Mouse (Mus musculus) layer of hippocampus, adult 2 months (tissue): ENCODE results near the gene Sult6b2. TPM values are rescaled to one million over a fixed set of nuclear protein-coding genes. Genes with fewer than 3 reads are reported as not detected.

ENCODE experiments used
- DNase-seq, 2 experiments: peaks; one replicate each; pipeline ENCODE4 v3.0.0; 2022; ENCODE audit warnings: low spot score in 2 of 2
- H3K27ac ChIP-seq: fragments of 200-600 bp; 2 replicates; pipeline ENCODE4 v1.8.1; 2022
- H3K4me3 ChIP-seq: fragments of 200-600 bp; 2 replicates; pipeline ENCODE4 v1.8.1; 2022; ENCODE audit warnings: mild to moderate bottlenecking
- CTCF ChIP-seq: fragments of 200-600 bp; conservative IDR thresholded peaks from 2 replicates; pipeline ENCODE4 v1.8.1; 2022; ENCODE audit warnings: antibody characterized with exemption, mild to moderate bottlenecking, moderate library complexity
- total RNA-seq, 2 experiments: library from RNA; stranded (reverse); gene quantifications; 2 replicates each; pipeline ENCODE4 v1.2.3; 2021

Sult6b2 gene
- total RNA-seq, 2 experiments from 2014 or later = 0.15 to 0.39 TPM

DNA sequence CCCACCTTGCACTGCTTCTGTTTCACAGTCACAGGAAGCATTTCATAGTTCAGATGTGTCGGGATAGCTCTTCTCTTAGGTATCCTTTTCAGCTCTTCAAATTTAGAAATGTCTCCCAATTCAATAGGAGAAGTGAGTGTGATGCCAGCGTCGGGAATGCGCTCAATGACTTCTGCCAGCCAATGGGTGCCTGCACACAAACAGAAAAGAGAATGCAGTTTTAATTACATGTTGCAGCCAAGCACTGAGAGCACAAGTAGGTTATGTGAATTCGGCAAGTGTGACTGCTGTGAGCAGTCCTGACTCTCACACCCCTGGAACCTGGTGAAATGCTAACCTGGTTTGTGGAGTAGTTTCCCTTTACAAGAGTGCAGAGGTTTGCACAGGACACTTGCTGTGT, 2.6 kb downstream of the Sult6b2 start:
- no peak overlapping the region for H3K27ac ChIP-seq
- TF ChIP-seq CTCF = no peak
- DNase-seq = no peak
- H3K4me3 ChIP-seq = no peak overlapping the region

DNA sequence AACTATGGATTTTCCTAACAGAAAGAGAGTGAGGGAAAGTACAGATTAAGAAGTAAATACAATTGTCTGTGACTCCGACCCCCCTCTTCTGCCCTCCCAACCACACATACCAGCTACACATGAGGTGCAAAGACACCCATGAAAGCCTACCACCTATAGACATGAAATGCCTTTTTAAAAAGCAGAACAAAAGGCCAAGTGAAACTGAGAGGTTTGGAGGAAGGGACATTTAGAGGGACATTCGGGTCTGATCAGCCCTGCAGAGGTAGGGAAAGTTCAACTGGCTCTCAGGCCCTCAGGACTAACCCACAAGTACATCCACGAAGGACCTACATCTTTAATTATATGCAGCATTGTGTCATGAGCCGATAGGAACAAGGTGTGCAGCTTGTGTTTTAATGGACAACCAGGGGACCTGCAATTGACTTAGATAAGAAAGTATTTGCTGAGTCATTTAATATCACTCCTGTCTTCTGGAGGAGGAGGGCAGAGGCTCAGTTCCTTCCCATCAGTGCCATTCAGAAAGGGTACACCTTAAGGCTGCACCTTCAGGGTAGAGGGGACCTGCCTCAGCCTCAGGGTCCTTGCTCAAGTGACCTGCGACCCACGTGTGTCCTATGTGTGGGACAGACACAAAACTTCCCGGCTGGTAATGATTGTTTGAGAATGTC, 4.5 kb downstream of the Sult6b2 start:
- Histone ChIP-seq H3K4me3 (no peak overlapping the region), H3K27ac (no peak overlapping the region)
- no peak for DNase-seq
- no peak for TF ChIP-seq CTCF

DNA sequence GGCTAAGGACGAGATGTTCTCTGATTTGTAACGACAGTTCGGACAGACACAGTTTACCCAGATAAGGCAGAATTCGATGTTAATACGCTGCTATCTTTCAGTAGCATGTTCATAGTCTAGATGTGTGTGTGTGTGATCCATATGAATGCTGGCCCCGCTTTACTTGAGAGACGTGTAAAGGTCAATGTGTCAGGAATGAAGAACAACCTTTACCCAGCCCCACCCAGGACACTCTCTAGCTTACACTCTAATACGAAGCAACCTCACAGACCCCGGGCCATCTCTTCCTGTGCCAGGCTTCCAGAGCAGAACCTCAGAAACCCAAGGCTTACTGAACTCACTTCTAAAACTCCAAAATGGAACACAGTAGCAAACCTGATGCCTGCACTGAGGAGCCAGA, 5.5 kb downstream of the Sult6b2 start:
- Histone ChIP-seq H3K27ac (no peak overlapping the region), H3K4me3 (no peak overlapping the region)
- TF ChIP-seq CTCF = no peak
- no peak for DNase-seq

DNA sequence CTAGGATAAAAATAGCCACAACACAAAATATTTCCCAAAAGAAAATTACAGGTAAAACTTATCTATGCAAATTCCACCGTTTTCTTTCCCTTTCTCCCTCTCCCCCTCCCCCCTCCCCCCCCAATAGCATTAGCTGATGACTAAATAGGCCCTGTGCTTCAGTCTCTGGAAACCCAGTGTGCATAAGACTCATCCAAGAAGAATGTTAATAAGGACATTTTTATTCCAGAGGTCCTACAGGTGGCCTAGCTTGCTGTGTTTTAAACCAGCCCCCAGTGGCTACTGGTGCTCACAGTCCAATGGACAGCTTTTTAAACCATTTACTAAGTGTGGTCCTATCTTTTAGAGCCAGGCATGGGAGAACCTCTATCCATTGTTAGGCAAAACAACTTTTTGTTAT, 6.3 kb downstream of the Sult6b2 start:
- no peak for TF ChIP-seq CTCF
- DNase-seq = no peak
- no peak overlapping the region for H3K4me3 ChIP-seq
- no peak overlapping the region for H3K27ac ChIP-seq

DNA sequence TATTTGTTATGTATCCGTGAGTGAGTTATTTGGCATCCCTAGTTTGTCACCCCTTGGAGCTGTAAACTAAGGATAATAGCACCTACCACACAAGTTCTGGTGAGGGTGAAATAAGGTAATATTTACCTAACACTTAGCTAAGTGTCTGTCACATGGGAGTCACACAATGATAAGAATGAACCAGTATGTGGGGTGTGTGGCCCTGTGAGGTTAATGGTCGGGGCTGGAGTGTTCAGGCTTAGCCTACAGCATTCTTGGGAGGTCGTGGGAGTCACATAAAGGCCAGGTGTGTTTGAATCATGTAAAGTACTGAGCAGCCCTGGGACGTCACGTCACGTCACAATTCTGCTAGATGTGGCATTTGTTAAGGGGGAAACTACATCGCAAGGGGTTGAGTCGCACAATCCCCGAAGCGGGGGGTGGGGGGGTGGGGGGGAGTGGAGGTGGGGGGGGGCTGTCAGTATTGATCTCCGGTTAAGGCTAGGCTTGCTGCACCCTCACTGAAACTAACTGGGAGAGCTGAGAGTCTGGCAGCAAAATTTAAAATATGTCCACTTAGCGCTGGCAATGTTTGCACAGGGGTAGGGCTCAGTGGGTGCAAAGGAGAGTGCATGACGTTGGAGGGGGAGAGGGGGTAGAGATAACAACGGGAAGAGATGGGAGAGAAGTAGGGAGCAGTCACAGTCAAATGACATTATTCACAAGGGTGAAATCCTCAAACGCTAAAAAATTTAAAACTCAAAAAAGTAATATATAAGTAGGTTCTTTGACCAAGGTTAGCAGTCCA, 8.5 kb downstream of the Sult6b2 start:
- TF ChIP-seq CTCF = no peak
- no peak overlapping the region for H3K27ac ChIP-seq
- no peak for DNase-seq
- H3K4me3 ChIP-seq = no peak overlapping the region

DNA sequence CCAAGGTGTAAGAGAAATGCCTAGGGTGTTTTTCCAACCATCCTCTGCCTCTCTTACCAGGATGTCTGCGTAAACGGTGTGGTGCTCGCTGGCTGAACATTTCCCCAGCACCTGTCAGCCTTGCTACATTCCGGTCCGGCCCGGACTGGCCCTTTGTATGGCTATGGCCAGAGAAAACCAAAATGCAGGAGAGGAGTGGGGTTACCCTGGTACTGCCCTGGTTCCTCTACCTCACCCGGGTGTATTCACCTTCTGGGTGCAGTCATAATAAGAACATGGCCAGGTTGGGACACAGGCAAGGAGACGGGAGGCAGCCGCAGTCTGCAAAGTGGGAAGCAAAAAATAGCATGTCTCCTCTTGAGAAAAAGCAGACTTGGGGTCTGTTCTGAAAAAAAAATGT, 9.2 kb downstream of the Sult6b2 start:
- no peak for DNase-seq
- TF ChIP-seq CTCF = no peak
- Histone ChIP-seq H3K4me3 (no peak overlapping the region), H3K27ac (no peak overlapping the region)

DNA sequence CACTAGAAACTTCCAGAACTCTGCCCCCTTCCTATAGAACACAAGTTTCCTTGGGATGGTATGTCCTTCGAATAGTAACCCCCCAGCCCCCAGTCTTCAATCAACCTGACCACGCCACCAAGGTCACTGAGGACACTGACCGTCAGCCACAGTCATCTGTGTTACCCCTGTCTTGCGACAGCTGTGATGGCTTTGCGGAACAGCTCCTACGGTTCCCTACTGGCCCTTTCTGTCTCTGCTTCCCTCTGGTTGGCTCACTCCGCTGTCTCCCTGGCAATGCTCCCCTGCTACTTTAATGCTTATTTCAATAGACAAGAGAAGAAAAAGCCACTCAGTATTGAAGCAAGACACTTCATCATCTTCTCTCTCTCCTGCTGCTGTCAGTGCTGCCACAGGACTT, 10.8 kb downstream of the Sult6b2 start:
- H3K4me3 ChIP-seq = no peak overlapping the region
- no peak for DNase-seq
- no peak for TF ChIP-seq CTCF
- H3K27ac ChIP-seq = no peak overlapping the region

DNA sequence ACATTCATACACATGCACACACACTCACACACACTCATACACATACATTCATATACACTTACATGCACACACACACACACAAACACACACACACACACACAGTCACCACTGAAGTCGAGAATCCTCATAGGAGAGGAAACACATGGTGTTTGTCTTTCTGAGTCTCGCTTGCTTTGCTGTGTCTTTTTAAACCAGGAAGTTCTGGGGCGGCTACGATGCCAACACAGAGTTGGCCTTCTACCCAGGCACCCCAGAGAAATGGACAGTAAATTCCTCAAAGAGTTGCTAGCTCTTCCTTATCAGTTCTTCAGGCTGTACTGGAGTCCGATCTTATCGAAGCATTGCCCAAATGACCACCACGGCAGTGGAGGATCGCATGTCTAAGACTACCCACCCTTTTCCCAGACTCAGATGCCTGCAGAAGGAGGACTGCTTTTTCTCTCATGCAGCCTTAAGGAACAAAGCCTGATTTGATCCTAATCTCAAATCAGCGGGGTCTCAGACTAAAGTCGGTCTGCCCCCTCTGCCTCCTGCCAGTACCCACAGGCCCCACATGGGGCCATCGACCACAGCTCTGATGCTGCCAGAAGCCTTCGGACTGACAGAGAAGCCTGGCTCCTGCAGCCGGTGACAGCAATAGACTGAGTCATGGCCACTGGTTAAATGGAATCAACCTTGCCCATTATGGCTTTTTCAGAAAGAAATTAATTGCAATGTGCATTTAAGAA, 11.9 kb downstream of the Sult6b2 start:
- Histone ChIP-seq H3K27ac (no peak overlapping the region), H3K4me3 (no peak overlapping the region)
- no peak for DNase-seq
- TF ChIP-seq CTCF = no peak

DNA sequence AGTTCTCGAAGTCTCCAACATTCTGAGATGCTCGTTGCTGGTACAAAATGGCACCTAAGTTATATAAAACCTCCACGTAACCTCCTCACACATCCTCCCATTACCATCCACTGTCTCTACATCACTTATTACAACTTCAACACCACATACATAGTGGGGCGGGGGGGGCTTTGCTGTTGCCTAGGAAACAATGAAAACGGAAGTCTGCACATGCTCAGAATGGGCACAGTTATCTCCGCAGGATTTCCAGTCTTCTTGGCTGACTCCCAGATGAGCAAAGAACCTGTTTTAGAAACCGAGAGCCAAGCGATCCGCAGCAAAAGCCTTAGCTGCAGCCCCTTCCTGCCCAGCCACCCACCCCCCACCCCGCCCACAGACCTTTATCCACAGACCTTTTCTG, 14.6 kb downstream of the Sult6b2 start:
- TF ChIP-seq CTCF = no peak
- DNase-seq = no peak

DNA sequence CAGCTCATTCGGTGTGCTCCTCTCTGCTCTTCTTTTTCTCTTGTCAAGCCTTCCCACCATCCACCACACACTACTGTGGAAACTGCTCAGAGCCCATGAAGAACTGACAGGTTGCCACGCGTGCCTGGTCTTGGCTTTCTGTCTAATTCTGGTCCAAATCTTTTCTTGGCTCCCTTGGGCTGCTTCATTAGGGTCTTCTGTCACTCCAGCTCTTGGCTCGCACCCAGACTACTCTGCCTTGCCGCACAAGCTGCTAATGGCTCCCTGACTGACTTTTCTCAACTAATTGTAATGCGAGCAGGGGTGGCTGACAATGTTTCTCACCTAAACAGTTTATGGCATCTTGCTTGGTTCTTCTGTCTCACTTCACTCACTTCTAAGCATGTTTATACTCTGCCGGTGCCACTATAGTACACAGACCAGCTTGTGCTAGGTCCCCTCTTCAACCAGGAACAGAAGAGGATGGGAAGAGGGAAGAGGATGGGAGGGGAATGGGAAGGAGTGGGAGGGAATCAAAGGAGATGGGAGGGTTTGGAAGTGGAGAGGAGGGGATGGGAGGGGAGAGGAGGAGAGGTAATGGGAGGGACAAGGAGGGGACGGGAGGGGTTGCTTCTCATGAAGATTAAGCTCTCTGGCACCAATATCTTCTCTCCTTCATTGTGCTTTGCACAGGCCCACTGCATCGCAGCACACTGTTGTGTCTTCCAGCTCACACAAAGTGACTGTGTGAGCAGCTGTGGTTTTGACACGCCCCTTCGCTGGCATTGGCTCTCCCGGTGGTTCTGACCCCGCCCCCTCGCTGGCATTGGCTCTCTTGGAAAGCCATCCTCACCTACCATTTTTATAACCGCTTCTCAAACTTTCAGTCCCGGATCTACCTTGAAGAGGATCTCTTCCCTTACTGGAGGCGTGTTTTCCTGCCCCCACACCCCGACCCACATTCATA, 16.0 kb downstream of the Sult6b2 start:
- no peak for DNase-seq
- no peak overlapping the region for H3K27ac ChIP-seq
- TF ChIP-seq CTCF = no peak
- H3K4me3 ChIP-seq = no peak overlapping the region

More for the DNA sequence above, 14.6 kb downstream of the Sult6b2 start:
- Histone ChIP-seq H3K4me3 (no peak overlapping the region), H3K27ac (no peak overlapping the region)

DNA sequence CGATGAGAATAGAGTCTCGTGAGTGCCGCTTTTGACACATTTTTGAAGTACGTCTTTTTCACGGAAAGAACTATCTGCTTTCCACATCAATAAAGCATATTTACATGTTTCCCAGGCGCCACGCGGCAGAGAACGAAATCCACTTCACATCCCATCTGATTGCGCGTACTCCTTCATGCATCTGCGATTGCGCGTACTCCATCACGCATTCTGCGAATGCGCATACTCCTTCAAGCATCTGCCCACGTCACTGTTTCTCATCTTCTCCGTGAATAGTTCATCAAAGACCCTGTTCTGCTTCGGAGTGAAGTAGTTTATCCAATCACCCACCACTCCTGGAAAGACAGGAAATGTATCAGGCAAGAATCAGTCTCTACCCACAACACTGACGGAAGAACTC, 18.2 kb downstream of the Sult6b2 start:
- Histone ChIP-seq H3K27ac (no peak overlapping the region), H3K4me3 (no peak overlapping the region)
- no peak for DNase-seq
- TF ChIP-seq CTCF = no peak

DNA sequence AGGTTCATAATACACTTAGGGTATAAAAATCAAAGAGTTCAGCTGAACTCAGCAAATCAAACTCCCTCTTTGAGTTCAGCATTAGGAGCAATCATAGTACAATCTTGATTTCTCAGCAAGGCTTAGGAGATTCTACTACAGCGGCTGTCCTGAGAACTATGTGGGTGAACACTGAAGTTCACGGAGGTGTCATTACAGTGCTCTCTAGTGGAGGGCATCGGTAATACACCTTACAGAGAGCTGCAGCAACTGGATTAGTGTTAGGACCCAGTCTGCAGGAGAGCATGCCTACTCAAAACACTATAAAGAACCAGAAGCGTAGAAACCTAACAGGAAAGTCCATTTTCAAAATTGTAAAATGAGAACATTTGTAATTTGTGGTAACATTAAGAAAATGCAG, 19.0 kb downstream of the Sult6b2 start:
- Histone ChIP-seq H3K27ac (no peak overlapping the region), H3K4me3 (no peak overlapping the region)
- peak in 1 of 2 experiments; percentile 48 for DNase-seq
- peak; percentile 86 for TF ChIP-seq CTCF
